Mouse (Mus musculus): ENCODE data around the gene Bbc3.
A peak's percentile ranks its signal among the peaks of the same experiment; 100 is the strongest.

The Bbc3 gene

GRCm38 (mm10) chr7:16315222-16315759, 7.1 kb downstream of the Bbc3 start:
- no peak for DNase-seq (ENCODE audit: low spot score in 2 of 2)

GRCm38 (mm10) chr7:16317094-16317493, 8.9 kb downstream of the Bbc3 start:
- DNase-seq (ENCODE audit: low spot score in 2 of 2) = no peak

- no peak for DNase-seq (ENCODE audit: low spot score in 2 of 2)
Observed at GRCm38 (mm10) chr7:16319216-16319615, 11.0 kb downstream of the Bbc3 start.

GRCm38 (mm10) chr7:16320479-16320878, 12.3 kb downstream of the Bbc3 start:
- no peak for DNase-seq (ENCODE audit: low spot score in 2 of 2)

GRCm38 (mm10) chr7:16324661-16325060, 16.5 kb downstream of the Bbc3 start:
- DNase-seq (ENCODE audit: low spot score in 2 of 2) = no peak

- peak; percentile 46 to 72 for DNase-seq (ENCODE audit: low spot score in 2 of 2)
Observed at GRCm38 (mm10) chr7:16325920-16326606, 17.9 kb downstream of the Bbc3 start.

- no peak for DNase-seq (ENCODE audit: low spot score in 2 of 2)
Observed at GRCm38 (mm10) chr7:16326607-16326971, 18.4 kb downstream of the Bbc3 start.

GRCm38 (mm10) chr7:16329146-16329545, 21.0 kb downstream of the Bbc3 start:
- no peak for DNase-seq (ENCODE audit: low spot score in 2 of 2)

- no peak for DNase-seq (ENCODE audit: low spot score in 2 of 2)
Observed at GRCm38 (mm10) chr7:16337733-16338132, 29.5 kb downstream of the Bbc3 start.

GRCm38 (mm10) chr7:16344598-16344997, 36.4 kb downstream of the Bbc3 start:
- no peak for DNase-seq (ENCODE audit: low spot score in 2 of 2)

GRCm38 (mm10) chr7:16345297-16345696, 37.1 kb downstream of the Bbc3 start:
- DNase-seq (ENCODE audit: low spot score in 2 of 2) = no peak

- no peak for DNase-seq (ENCODE audit: low spot score in 2 of 2)
Observed at GRCm38 (mm10) chr7:16349999-16350398, 41.8 kb downstream of the Bbc3 start.

GRCm38 (mm10) chr7:16355854-16356594, 47.8 kb downstream of the Bbc3 start:
- no peak for DNase-seq (ENCODE audit: low spot score in 2 of 2)

- no peak for DNase-seq (ENCODE audit: low spot score in 2 of 2)
Observed at GRCm38 (mm10) chr7:16357602-16358001, 49.4 kb downstream of the Bbc3 start.

GRCm38 (mm10) chr7:16364319-16364718, 56.1 kb downstream of the Bbc3 start:
- no peak for DNase-seq (ENCODE audit: low spot score in 2 of 2)

GRCm38 (mm10) chr7:16364901-16365500, 56.8 kb downstream of the Bbc3 start:
- no peak for DNase-seq (ENCODE audit: low spot score in 2 of 2)

GRCm38 (mm10) chr7:16366133-16366646, 58.0 kb downstream of the Bbc3 start:
- DNase-seq (ENCODE audit: low spot score in 2 of 2) = no peak

- no peak for DNase-seq (ENCODE audit: low spot score in 2 of 2)
Observed at GRCm38 (mm10) chr7:16366669-16367068, 58.5 kb downstream of the Bbc3 start.

Measured in spleen, postnatal 10 days (tissue).